Mouse (Mus musculus) B cell, adult 2 months (primary cell): ENCODE data around the gene Zfp938.

Source experiments
- DNase-seq, 2 experiments: peaks; one replicate each; pipeline ENCODE4 v3.0.0; 2022

Zfp938 gene

GRCm38 (mm10) chr10:82240742-82241400, at the start of gene Zfp938:
Gene Zfp938, minus strand, starts transcription at chr10:82241280.
- DNase-seq = peak; percentile 68 to 70

GRCm38 (mm10) chr10:82257331-82257730, 16.3 kb upstream of the Zfp938 start:
- no peak for DNase-seq

GRCm38 (mm10) chr10:82245021-82245420, 3.9 kb upstream of the Zfp938 start:
- no peak for DNase-seq

- DNase-seq = no peak
Measured at GRCm38 (mm10) chr10:82241401-82241788, 315 bp upstream of the Zfp938 start.

GRCm38 (mm10) chr10:82178257-82179064, 62.6 kb downstream of the Zfp938 start:
- peak; percentile 66 to 68 for DNase-seq
